Mouse (Mus musculus): ENCODE results near the gene Nfe2l2. TPM values are rescaled to one million over a fixed set of nuclear protein-coding genes. Genes with fewer than 3 reads are reported as not detected.

Nfe2l2 gene
- polyA plus RNA-seq, 1 experiment from 2014 or later: 42.8 TPM

DNA sequence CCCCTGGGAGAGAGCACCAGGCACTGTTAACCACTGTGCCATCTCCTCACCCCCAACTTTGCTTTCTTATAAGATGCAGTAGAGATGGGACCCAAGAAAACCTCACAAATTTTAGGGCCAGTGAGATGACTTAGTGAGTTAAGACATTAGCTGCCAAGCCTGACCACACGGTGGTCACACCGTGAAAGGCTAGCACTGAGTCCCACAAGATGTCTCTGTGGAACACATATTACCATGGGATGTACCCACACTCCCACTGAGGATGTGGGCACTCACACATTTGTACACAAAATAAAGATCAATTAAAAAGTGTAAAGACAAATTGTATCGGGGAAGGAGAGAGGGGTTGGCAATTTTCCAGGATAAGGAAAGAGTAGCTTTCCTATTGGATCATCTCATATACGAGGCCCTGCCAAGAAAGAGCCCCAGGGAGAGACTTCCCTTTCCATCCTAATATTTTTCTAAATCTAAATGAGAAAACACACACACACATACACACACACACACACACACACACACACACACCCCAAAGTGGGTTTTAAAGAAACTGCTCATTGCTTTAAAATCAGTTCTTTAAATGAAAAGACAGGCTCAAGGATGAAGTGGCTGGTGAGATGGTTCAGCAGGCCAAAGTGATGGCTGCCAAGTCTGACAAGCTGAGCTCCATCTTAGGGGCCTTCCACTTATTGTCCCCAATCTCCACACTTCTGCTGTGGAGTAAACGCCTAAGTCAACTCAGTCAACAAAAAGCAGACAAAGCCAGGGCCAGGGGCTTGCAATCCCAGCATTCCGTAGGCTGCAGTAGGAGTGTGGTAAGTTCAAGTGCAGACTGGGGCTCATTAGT is 77.6 kb downstream of the Nfe2l2 start:
- no peaks in the 10 kb centered on the region for H3K36me3 ChIP-seq
- WGBS: 72% methylated on average over 6 of the region's 6 CpGs

More for the DNA sequence above, 77.6 kb downstream of the Nfe2l2 start:
- no peak for ATAC-seq (ENCODE audit: extremely low read depth, insufficient number of reproducible peaks, low FRiP score, low TSS enrichment)
- Histone ChIP-seq H3K27ac (replicated peaks) (no peak overlapping the region), H3K9ac (no peak overlapping the region), H3K4me2 (no peak overlapping the region), H3K4me3 (no peak overlapping the region), H3K4me1 (peaks cover 15% of the 10 kb centered on the region), H3K27me3 (replicated peaks) (no peaks in the 10 kb centered on the region), H3K9me3 (no peaks in the 10 kb centered on the region)

Small RNA genes lying within 50 kb of the gene (microRNA-seq; reads per million reads assigned to microRNA genes)
- gene Gm24574: not detected

Other genes with a start within 250 kb of the Nfe2l2 start
- 188 and 192 TPM in 2 replicates for gene Hnrnpa3, start 45.4 kb downstream of the Nfe2l2 start, polyA plus RNA-seq (2015; fragmentation: Nextera tagmentation; extraction: Ambion mirVana)
- gene Agps, start 127.5 kb upstream of the Nfe2l2 start, polyA plus RNA-seq (2015; fragmentation: Nextera tagmentation; extraction: Ambion mirVana): 22.1 and 24.3 TPM in 2 replicates
- gene Ttc30b, start 233.9 kb upstream of the Nfe2l2 start, polyA plus RNA-seq (2015; fragmentation: Nextera tagmentation; extraction: Ambion mirVana): 8.6 and 10.6 TPM in 2 replicates